Mouse (Mus musculus): ENCODE results near the gene Cacng7.

DNA sequence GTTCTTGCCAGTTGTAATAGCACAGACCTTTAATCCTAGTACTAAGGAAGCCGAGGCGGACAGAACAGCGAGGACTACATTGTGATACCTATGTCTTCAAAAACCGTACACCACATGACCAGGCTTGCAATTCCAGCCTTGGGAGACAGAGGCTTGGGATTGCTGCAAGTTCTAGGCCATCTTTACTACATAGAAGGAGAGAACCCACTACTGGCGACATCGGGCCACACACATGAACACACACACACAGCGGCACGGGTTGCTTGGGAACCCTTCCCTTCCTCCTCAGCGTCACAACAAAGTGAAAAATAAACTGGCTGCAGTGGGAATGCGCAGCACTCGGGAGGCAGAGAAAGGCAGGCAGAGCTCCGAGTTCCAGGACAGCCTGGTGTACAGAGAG lies 35.6 kb downstream of the Cacng7 start:
- no peak for TF ChIP-seq TCF12 (IDR thresholded peaks at IDR 0.05; ENCODE audit: insufficient read depth, poor library complexity, severe bottlenecking)
- no peak for TF ChIP-seq MAX (IDR thresholded peaks at IDR 0.05; ENCODE audit: low read depth)
- no peak for TF ChIP-seq E2F4 (IDR thresholded peaks at IDR 0.05; ENCODE audit: insufficient read depth)
- no peak for TF ChIP-seq POLR2A (IDR thresholded peaks at IDR 0.05; ENCODE audit: insufficient read length, low read depth)
- no peak for TF ChIP-seq MYOD1 (IDR thresholded peaks at IDR 0.05; ENCODE audit: control insufficient read depth in 1 of 3, insufficient read length in 2 of 3, low read depth in 2 of 3)
- TF ChIP-seq CEBPB (IDR thresholded peaks at IDR 0.05; ENCODE audit: insufficient read depth, poor library complexity, severe bottlenecking) = no peak
- no peak for TF ChIP-seq USF1 (IDR thresholded peaks at IDR 0.05; ENCODE audit: low read depth)
- TF ChIP-seq SRF (IDR thresholded peaks at IDR 0.05; ENCODE audit: control insufficient read depth, insufficient read length, low read depth) = no peak
- TF ChIP-seq REST (IDR thresholded peaks at IDR 0.05; ENCODE audit: insufficient read depth, insufficient read length) = no peak
- no peak for TF ChIP-seq TCF3 (IDR thresholded peaks at IDR 0.05; ENCODE audit: insufficient read length, low read depth)
- TF ChIP-seq MYOG (IDR thresholded peaks at IDR 0.05; ENCODE audit: control insufficient read depth in 1 of 3, insufficient read depth in 1 of 3, insufficient read length in 2 of 3, low read depth in 2 of 3) = no peak
- TF ChIP-seq POLR2AphosphoS2 (IDR thresholded peaks at IDR 0.05; ENCODE audit: insufficient read length, low read depth) = no peak
